Mouse (Mus musculus): ENCODE data around the gene Mfap2. TPM values are rescaled to one million over a fixed set of nuclear protein-coding genes. Genes with fewer than 3 reads are reported as not detected.

Mfap2 gene
- not detected in 2 replicates for total RNA-seq (2017)

GRCm38 (mm10) chr4:141010118-141010517, at the start of gene Mfap2:
Mfap2 (plus strand) TSS chr4:141010418.
- no peak for ATAC-seq (ENCODE audit: extremely low read depth, insufficient number of reproducible peaks, low FRiP score, poor library complexity, severe bottlenecking)

GRCm38 (mm10) chr4:140960781-140961466, 49.3 kb upstream of the Mfap2 start, which contains the start of gene Sdhb:
Sdhb (plus strand) TSS chr4:140961203.
- ATAC-seq (ENCODE audit: extremely low read depth, insufficient number of reproducible peaks, low FRiP score, poor library complexity, severe bottlenecking): peak; percentile 92

- ATAC-seq (ENCODE audit: extremely low read depth, insufficient number of reproducible peaks, low FRiP score, poor library complexity, severe bottlenecking): no peak; the same call in 1 of the 2 replicates
Measured at GRCm38 (mm10) chr4:140961467-140962206, 48.6 kb upstream of the Mfap2 start.

GRCm38 (mm10) chr4:140962207-140962909, 47.9 kb upstream of the Mfap2 start:
- no peak for ATAC-seq (ENCODE audit: extremely low read depth, insufficient number of reproducible peaks, low FRiP score, poor library complexity, severe bottlenecking)

GRCm38 (mm10) chr4:140962950-140963349, 47.3 kb upstream of the Mfap2 start:
- no peak for ATAC-seq (ENCODE audit: extremely low read depth, insufficient number of reproducible peaks, low FRiP score, poor library complexity, severe bottlenecking)

- no peak for ATAC-seq (ENCODE audit: extremely low read depth, insufficient number of reproducible peaks, low FRiP score, poor library complexity, severe bottlenecking)
Measured at GRCm38 (mm10) chr4:140963941-140964597, 46.1 kb upstream of the Mfap2 start.

- peak; percentile 47; the same call in 1 of the 2 replicates for ATAC-seq (ENCODE audit: extremely low read depth, insufficient number of reproducible peaks, low FRiP score, poor library complexity, severe bottlenecking)
Measured at GRCm38 (mm10) chr4:140964620-140965019, 45.6 kb upstream of the Mfap2 start.

- ATAC-seq (ENCODE audit: extremely low read depth, insufficient number of reproducible peaks, low FRiP score, poor library complexity, severe bottlenecking): no peak
Measured at GRCm38 (mm10) chr4:140967386-140968159, 42.6 kb upstream of the Mfap2 start.

- no peak for ATAC-seq (ENCODE audit: extremely low read depth, insufficient number of reproducible peaks, low FRiP score, poor library complexity, severe bottlenecking)
Measured at GRCm38 (mm10) chr4:140971691-140972090, 38.5 kb upstream of the Mfap2 start.

GRCm38 (mm10) chr4:140974408-140974807, 35.8 kb upstream of the Mfap2 start:
- ATAC-seq (ENCODE audit: extremely low read depth, insufficient number of reproducible peaks, low FRiP score, poor library complexity, severe bottlenecking): no peak

GRCm38 (mm10) chr4:140975356-140975755, 34.9 kb upstream of the Mfap2 start:
- peak; percentile 46 for ATAC-seq (ENCODE audit: extremely low read depth, insufficient number of reproducible peaks, low FRiP score, poor library complexity, severe bottlenecking)

- ATAC-seq (ENCODE audit: extremely low read depth, insufficient number of reproducible peaks, low FRiP score, poor library complexity, severe bottlenecking): no peak
Measured at GRCm38 (mm10) chr4:140977278-140977677, 32.9 kb upstream of the Mfap2 start.

GRCm38 (mm10) chr4:140977886-140978692, 32.1 kb upstream of the Mfap2 start:
- ATAC-seq (ENCODE audit: extremely low read depth, insufficient number of reproducible peaks, low FRiP score, poor library complexity, severe bottlenecking): no peak

- no peak for ATAC-seq (ENCODE audit: extremely low read depth, insufficient number of reproducible peaks, low FRiP score, poor library complexity, severe bottlenecking)
Measured at GRCm38 (mm10) chr4:140981605-140982004, 28.6 kb upstream of the Mfap2 start.

GRCm38 (mm10) chr4:140982808-140983207, 27.4 kb upstream of the Mfap2 start:
- ATAC-seq (ENCODE audit: extremely low read depth, insufficient number of reproducible peaks, low FRiP score, poor library complexity, severe bottlenecking): no peak

- ATAC-seq (ENCODE audit: extremely low read depth, insufficient number of reproducible peaks, low FRiP score, poor library complexity, severe bottlenecking): peak; percentile 90
Measured at GRCm38 (mm10) chr4:140983442-140983841, 26.8 kb upstream of the Mfap2 start.

- no peak for ATAC-seq (ENCODE audit: extremely low read depth, insufficient number of reproducible peaks, low FRiP score, poor library complexity, severe bottlenecking)
Measured at GRCm38 (mm10) chr4:140984544-140984943, 25.7 kb upstream of the Mfap2 start.
